Mouse (Mus musculus): ENCODE measurements around the gene Ypel2.
"Not testable (repeated sequence)": the region's sequence is repeated elsewhere in the genome, so short reads cannot be mapped to it uniquely, and the experiment has no call there.

The Ypel2 gene

DNA sequence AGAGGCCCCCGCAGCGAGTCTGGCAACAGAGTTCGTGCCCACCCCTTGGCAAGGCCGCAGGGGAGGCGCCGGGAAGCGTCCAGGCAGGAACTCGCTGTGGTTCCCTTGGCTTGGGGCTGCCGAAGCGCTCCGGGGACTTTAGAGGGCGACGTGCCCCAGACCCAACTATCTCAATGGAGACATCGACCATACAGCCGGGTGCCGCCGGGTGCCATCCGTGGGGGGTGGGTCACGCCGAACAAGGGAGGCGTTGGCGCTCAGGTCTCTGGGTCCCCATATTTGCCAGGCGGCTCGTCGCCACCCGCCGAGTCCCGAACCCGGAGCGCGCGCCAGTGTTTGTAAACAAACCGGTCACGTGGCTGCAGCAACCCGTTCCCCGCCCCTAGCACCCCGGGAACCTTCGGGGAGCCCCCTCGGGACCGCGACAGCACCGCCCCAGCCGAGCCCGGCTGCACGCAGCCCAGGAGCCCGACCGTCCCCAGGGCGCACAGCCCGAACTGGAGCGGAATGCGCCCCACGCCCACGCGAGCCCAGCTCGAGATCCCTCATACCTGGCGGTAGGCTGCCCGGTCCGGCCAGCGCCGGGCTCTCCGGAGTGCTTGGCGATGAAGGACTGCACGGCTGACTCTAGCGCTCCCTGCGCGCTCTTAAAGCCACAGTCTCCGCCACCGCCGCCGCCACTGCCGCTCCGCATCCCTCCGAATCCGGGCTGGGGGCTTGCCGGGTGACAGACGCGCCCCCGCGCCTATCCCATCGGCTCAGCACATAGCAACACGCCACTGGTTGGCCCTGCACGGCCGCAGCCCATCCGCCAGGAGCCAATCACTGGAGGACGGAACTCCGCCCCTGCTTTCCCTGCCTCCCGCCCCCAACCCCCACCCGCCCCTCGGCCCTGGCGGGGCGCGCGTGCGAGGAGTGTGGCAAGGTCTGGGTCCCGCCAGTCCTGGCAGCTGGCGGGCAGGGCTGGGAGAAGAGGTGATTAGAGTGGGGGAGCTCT is at the start of gene Ypel2:
Gene Ypel2, minus strand, starts transcription at position 667 of the 997 bp plus-strand sequence.
- DNase-seq = peak; percentile 96 to 99

GRCm38 (mm10) chr11:87043052-87043451 is 49.5 kb upstream of the Ypel2 start:
- no peak for DNase-seq

DNA sequence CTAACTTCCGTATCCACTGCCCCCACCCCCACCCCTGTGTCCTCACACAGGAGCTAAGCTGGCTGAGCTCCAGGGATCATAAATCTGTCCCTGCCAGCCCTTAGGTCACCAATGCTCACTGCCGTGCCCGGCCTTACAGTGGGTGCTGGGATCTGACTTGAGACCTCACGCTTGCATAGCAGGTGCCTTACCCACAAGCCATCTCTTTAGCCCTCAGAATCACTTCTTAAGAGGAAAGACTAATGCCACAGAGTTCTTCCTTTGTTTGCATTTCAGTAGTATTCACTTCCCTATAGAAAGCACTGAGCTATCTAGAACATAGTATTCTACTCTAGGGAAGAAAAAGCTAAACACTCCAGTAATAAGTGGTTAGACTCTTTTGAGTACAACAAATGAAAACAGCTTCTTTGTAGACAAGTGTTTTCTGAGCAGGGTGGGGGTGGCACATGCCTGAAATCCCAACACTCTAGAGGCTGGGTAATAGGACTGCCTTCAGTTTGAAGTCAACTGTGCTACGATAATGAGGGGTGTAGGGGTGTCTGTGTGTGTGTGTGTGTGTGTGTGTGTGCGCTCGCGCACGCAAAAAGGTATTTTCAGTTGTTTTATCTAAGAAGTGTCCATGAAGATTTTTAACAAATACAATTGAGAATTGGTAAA is 45.9 kb upstream of the Ypel2 start:
- DNase-seq = no peak

GRCm38 (mm10) chr11:87036180-87036579 is 42.7 kb upstream of the Ypel2 start:
- DNase-seq = peak in 1 of 2 experiments; percentile 9

GRCm38 (mm10) chr11:87028212-87028611 is 34.7 kb upstream of the Ypel2 start:
- DNase-seq = no peak

DNA sequence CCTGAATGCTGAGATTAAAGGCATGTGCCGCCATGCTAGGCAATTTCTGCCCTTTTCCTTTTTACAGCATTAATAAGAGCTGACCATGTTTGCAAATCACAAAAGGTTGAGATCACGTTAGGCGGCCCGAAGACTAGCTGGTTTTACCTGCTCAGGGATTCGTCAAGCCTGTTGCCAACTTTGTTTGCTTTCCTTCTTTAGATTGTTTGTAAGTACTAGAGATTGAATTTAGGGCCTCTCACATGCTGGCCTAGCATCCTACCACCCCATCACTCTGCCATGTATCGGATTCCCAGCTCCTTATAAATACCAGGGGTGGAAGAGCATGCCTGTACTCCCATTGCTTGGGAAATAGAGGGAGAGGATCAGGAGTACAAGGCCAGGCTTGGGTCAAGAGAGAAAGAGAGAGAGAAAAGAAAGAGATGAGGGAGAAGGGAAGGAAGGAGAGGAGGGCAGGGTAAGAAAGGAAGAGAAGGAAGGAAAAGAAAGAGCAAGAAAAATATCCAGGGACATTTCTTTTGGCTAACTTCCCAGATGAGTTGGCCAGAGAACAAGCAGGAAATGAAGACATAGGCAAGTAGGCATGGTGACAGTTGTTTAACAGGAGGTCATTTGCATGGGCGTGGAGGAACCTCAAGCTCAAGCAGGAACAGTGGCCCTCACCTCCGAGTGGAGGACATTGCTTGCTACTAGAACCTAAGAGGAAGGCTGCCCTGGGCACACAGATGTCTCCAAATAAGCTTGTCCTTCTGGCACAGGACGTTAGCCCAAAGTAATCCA is 32.8 kb upstream of the Ypel2 start:
- no peak for DNase-seq

GRCm38 (mm10) chr11:87025351-87025750 is 31.8 kb upstream of the Ypel2 start:
- no peak for DNase-seq

DNA sequence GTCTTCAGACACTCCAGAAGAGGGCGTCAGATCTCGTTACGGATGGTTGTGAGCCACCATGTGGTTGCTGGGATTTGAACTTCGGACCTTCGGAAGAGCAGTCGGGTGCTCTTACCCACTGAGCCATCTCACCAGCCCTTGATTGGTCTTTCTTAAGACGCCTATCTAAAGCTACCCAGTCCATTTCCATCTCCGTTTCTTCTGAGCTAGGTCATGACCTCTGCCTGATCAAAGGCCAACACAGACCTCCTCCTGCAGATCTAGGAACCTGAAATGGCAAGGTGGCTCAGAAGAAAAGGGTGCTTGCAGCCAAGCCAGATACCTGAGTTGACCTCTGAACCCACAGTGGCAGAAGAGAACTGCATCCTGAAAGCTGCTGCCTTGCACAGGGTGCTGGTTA is 29.7 kb upstream of the Ypel2 start:
- not testable (repeated sequence) for DNase-seq

DNA sequence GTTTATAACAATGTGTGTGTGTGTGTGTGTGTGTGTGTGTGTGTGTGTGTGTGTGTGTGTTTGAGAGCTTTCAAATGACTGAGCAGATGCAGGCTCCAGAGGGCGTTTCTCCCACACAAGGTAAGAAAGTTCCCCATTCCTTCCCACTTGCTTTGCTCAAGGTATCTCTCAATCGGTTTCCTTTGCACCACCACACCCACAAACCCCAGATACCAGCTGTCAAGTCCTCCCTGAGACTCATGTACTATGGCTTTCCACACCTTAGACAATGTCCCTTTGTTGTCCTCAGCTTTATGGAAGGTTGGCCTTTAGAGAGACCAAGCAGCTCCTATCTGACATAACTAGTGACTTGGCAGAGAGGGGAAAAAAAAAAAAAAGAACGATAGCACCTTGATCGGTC is 29.3 kb upstream of the Ypel2 start:
- DNase-seq = no peak

- DNase-seq = no peak
Observed at GRCm38 (mm10) chr11:87021551-87021950, 28.0 kb upstream of the Ypel2 start.

DNA sequence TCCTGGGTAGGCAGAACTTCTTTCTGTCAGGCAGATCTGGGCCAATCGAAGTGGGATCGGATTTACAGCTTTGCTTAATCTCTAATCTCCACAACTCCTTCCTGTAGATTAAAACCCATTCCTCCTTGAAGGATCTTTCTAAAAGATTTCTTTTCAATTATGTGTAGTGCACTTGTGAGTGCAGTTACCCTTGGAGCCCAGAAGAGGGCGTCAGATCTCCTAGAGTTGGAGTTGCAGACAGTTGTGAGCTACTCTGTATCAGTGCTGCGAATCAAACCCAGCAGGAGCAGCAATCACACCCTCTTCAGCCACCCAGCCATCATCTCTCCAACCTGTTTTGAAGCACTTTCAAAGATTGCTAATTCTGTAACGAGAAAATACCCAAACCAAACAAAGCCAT is 26.9 kb upstream of the Ypel2 start:
- DNase-seq = no peak

DNA sequence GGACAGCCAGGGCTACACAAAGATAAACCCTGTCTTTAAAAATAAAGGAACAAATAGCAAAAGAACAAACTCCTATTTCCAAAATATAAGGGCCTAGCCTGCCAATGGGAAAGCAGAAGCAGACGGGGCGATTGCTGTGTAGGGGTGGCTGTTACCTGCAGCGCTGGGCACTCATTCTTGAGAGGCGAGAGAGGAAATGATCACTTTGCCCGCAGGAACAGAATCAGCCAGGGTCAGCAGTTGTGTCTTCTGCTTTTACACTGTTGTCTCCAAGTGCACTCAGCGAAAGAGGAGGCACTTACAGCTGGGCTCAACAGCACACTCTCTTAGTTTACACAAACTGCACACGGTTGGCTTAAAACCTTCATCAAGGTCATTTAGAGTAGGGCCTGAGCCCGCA is 25.9 kb upstream of the Ypel2 start:
- no peak for DNase-seq

DNA sequence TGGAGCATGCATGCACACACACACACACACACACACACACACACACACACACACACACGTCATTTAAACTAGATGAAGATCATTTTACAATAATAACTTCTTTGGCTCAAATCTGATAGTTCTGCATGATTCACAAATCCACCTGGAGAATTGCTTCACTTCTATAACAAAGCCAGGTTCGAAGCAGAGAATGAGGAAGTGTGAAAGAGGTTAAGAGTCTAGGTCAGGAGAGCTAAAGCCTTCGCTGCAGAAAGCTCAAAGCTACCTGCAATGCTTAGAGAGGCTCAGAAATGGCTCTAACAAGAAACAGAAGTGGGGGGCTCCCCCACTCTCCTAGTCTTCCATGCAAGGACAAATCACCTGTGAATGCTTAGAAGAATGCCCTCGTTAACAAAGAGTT is 24.6 kb upstream of the Ypel2 start:
- no peak for DNase-seq

DNA sequence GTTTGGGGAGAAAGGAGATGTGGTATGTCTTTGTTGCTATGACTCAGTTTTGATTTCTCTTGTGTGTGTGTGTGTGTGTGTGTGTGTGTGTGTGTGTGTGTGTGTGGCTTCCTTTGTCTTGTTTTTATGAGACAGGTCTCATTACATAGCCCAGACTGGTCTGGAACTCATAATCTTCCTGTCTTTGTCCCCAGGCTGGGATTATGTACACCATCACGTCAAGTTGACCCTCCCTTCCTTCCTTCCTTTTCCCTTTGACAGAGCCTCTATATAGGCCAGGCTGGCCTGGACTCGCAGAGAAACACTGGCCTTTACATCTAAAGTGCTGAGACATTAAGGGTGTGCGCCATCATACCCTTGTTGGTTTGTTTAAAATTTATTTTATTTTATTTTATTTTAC is 22.2 kb upstream of the Ypel2 start:
- DNase-seq = no peak

- peak in 1 of 2 experiments; percentile 35 for DNase-seq
Observed at GRCm38 (mm10) chr11:87010476-87010875, 17.0 kb upstream of the Ypel2 start.

DNA sequence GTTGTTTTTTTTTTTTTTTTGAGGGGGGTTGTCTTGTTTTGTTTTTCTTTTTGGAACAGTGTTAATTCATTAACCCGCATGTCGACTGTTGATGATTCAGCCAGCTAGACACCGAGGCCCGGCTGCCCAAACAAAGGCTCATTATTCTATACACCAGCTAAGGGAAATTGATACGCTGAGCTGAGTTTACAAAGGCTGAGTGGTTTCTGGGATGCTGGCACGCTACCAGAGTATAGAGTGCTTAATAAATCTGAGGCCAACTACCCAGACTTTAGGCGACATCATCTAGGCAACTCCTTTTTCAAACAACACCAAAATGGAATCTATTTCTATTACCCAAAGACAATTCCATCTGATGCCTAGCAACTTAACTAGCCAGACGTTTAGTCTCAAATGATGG is 13.9 kb upstream of the Ypel2 start:
- no peak for DNase-seq

- no peak for DNase-seq
Observed at GRCm38 (mm10) chr11:87004960-87005755, 11.7 kb upstream of the Ypel2 start.

- DNase-seq = no peak
Observed at GRCm38 (mm10) chr11:87002078-87002829, 8.7 kb upstream of the Ypel2 start.

DNA sequence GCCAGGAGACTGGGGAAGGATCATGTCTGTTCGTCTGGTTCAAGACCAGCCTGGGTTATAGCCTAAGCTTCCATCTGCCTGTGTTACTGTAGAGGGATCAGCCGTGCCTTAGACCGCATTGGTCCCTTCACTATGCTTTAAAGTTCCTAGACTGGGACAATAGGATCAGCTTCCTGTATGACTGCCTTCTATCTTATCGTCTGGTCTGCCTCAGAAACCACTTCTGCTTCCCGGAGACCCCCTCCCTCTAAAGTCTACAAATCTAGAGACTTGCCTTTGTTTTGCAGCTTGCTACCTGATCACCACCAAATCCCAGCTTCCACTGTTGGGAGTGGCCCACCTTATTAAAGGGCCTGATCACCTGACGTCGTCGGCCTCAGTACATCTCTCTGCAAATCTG is 7.7 kb upstream of the Ypel2 start:
- no peak for DNase-seq

- DNase-seq = no peak
Observed at GRCm38 (mm10) chr11:86996266-86996665, 2.8 kb upstream of the Ypel2 start.

GRCm38 (mm10) chr11:86995625-86996221 is 2.2 kb upstream of the Ypel2 start:
- peak; percentile 53 to 70 for DNase-seq
